Mouse (Mus musculus) naive thymus-derived CD4-positive, alpha-beta T cell, adult 2 months (primary cell): Measurements from ENCODE around the gene Gm12184.
A peak's percentile ranks its signal among the peaks of the same experiment; 100 is the strongest.
"Not testable (repeated sequence)": the region's sequence is repeated elsewhere in the genome, so short reads cannot be mapped to it uniquely, and the experiment has no call there.

Experiments used
- DNase-seq: peaks from one replicate; pipeline ENCODE4 v3.0.0-alpha.2; 2011; ENCODE audit warnings: low read depth

Gene Gm12184

DNA sequence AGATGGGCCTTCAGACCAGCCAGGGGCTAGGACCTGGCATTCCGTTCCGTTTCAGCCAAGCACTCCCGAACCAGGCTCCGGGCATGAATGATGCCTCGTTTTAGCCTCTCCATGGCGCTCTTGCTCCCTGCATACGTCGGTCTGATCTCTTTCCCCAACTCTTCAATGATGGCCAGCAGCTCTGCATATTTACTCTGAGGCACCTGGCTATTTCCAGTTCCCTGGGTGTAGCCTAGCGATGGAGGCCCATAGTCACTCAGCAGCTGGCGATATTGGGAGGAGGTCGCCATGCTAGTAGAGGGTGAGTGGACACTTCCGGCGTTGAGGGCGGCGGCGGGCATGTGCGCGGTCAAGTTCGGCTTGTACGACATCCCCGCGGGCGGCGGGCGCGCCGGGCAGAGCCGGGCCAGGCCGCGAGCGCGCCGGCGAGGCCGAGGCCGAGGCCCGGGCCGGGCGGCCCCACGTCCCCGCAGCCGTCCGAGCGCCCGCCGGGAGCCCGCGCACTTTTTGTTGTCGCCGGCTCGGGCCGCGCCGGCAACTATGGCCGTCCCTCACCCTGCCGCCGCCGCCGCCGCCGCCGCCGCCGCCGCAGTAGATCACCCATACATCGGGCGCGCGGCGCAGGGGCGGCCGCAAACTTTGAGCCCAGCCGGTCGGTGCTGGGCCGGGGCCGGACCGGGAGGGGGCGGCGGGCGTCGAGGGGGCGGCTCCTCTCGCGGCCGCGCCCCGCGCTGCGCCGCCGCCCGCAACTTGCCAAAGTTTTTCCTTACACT lies at the start of gene Gm12184, which contains the start of gene Trim7:
Gm12184 (minus strand) TSS at position 677 of the 773 bp plus-strand sequence.
Trim7 (plus strand) TSS at position 162 of the 773 bp plus-strand sequence.
- not testable (repeated sequence) for DNase-seq

DNA sequence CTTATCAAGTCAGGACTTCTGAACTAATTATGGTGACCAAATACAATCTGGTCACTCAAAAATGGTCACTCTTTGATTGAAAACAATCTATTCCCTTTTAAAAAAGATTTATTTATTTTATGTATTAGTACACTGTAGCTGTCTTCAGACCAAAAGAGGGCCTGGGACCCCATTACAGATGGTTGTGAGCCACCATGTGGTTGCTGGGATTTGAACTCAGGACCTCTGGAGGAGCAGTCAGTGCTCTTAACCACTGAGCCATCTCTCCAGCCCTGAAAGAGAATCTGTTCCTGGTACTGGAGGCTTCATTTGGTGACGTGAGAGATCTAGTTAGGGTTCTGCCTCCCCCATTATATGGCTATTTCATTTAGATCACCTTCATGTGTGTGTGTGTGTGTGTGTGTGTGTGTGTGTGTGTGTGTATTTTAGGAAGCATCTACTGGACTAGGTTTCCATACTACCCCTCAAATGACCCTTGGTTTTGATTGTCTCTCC lies 48.9 kb upstream of the Gm12184 start:
- not testable (repeated sequence) for DNase-seq

DNA sequence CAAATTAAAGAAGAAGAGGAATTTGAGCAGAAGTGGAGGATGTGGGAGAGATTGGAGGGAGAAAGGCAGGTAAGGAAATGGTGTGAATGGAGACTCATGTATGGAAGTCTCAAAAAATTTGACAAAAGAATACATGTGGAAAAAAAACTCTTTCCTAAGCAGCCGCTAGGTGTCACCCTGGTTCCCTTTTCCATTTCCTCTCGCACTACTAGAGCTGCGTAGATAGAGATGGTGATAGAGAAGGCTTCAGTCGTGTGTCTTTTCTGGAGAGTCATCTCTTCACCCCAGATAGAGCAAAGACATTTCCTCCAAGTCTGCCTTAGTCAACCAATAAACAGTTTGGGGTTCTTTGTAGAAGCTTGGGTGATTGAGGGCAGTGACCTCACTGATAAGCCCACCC lies 48.0 kb upstream of the Gm12184 start:
- DNase-seq, result peak; percentile 89

DNA sequence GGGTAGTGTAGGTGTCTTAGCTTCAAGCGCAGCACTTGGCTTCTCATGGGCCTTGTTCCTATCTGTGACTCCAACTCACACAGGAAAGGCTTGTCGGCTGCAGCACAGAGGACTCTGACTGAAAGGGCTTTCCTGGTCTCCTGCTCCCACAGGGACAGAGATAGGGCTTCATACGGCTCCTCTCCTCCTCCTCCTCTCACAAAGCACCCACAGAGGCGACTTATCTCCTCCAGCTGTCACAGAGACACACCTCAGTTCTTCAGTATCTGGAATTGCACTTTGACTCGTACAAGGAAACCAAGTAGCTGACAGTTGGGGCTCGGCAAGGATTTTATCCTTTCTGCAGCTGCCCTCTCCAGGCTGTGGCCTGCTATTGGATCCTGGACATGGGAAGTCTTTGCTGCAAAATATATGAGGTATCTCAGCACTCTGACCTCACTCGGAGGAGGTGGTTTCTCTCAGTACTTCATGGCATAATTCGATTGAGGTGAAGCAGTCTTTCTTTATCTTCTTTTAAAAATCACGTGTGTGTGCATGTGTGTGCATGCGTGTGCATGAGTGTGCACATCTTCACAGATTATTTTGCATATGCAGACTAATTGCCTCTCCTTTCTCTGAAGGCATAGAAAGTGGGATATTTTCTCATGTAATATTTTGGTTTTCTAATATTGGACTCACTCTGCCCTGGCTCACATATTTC lies 47.3 kb upstream of the Gm12184 start:
- DNase-seq, result no peak

DNA sequence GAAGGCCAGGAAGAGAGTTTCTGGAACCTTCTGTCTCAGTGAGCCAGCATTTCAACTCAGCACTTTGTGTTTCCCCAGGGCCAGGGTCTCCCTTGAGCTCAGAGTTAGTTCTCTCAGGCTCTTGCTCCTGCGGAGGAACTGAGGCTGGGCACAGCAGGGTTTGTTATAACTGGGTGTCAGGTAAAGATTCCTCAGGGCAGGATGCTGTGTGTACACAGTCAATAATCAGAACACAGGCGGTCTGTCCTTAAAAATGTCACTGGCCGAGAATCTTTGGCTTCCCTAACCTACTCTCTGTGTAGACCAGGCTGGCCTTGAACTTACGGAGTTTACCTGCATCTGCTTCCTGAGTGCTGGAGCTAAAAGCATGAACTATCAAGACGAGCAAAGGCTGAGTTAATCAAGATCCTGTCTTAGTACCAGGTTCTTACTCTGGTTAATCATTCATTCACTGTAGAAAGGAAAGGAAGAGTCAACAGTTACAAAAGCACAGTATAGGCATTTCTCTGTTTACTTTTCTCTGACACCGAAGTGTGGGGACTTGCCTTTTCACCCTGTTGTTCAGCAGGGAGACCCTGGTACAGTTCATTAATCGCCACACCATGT lies 46.3 kb upstream of the Gm12184 start:
- DNase-seq, result peak; percentile 48

DNA sequence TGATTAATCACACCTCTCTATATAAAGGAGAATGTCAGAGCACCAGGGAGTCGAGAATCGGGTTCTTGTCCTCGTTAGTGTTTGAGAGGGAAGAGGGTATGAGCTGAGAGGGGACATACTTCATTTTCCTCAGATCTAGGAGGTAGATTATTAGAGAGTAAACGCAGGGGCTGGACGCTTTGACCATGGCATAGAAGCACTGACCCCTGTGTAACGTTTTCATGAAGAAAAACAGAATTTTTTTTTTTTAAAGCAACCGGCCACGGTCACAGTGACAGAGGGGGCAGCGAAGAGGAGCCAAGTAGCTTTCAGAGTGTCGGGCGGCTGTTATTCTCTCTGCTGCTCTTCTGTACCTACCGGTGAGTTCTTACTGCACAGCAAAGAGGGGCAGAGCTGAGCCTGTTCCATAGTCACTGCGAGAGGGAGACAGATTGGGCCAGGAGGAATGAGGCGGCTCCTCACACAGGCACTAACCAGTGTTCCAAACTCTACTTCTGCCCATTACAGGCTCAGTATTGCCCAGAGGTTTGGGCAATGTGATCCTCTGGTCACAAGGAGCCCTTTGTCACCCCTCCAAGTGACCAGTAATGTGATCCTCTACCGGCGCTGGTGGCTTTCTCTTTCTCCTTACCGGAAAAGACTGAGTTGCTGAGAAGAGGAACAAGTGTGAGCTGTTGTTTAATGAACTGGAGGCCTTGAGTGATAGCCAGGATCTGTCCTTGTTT lies 45.5 kb upstream of the Gm12184 start:
- DNase-seq, result peak; percentile 68

DNA sequence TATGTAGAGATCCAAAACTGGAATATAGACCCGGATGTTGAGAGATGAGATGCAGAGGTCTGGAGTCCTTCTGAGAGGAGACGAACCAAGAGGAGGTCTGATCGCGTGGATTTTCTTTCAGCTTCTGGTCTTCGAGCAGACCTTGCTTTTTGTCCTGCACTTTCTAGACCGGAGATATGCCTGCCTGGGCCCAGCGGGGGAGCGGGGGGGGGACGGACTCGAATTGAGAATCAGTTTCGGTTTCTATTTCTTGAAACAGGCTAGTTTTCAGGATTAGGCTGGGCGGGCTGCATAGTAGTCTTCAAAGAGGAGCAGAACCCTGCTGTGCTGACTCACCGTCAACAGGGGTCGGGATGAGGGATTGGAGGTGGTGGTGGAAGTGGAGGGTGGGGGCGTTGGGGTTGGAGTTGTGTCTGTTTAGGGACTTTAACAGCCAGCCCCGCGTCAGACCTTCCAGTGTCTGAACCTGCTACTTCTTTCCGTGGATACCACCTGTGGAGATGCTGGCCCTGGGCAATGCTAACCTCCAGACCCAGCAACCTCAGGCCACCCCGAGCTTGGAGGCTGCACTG lies 44.8 kb upstream of the Gm12184 start, which contains the start of gene Irgm1:
Irgm1 (minus strand) TSS at position 483 of the 572 bp plus-strand sequence.
- DNase-seq, result peak; percentile 90

DNA sequence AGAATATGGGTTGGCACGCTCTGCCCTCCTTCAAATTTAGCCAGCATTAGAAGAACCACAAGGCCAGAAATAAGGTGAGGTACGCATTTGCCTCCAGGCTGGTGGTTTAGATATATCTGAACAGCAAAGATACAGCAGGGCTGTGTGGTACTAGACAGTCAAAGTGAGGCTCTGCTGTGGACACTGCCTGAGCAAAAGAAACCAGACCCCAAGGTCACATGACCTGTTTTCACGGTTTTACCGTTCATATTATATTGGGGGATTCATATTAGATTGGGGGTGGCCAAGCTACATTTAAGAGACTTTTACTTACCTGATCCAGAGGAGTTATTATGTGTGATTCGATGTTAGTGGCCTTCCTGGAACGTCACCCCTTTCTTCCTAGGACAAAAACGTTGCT lies 44.3 kb upstream of the Gm12184 start:
- no peak for DNase-seq

DNA sequence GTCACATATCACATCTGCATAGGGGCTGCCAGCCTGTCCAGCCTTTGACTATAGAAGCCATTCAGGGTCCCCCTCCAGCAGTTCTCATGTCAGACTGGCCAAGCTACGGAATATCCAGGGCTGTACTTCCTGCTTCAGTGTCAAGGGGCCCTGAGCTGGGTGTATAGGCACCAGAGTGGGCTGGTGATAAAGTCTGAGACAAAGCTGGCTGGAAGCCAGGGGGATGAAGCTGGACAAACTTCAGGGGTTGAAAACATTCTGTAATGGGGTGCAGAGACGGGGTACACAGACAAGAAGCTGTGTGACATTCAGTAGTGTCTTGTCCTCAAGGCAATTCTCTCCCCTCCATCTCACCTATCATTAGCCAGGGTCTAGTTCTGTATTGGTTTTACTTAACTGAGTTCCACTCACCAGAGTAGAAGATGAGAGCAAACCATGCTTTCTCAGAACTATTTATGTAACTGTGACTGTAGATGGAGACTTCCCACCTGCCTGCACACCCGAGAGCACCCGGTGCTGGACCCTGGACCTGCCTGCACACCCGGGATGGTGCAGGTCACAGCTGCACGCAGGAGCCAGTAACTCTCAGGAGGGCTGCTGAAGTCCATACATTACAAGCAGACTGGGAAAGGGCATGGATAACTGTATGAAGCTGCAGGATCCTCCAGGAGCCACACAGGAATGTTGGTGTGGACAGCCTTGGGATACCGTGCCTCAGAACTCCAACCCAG lies 43.1 kb upstream of the Gm12184 start:
- peak; percentile 44 for DNase-seq

DNA sequence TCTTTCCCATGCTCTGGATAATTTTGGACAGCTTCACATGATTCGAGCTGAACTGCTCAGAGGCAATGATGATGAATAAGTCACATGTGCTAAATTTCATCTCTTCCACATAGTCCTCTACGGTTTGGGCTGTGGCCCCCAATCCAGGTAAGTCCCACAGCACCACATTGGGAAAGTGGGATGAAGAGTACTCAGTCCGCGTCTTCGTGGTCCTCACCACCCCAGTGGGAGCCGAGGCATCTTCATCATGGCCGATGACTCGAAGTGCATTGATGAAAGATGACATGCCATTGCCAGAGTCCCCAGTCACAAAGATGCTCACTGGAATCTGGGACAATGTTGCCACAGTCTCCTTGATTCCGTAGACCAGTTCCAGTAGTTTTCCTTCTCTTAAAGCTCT lies 40.0 kb upstream of the Gm12184 start:
- no peak for DNase-seq

DNA sequence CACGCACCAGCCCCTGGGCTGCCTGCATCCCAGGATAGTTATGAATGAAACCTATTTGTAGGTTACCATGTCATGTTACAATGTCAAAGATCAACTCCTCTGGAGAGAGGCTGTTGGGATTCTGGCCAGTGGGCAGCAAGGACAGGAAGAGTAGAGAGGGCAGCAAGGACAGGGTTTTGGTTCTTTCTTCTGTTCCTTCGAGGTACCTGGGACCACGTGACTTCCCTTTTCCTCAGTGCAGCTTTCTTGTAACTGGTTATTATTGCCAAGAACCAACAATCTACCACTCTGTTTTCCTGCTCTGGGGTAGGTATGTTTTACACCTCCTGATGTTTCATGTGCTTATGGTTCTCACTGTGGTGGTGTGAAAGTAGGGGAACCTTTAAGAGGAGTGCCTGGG lies 37.4 kb upstream of the Gm12184 start:
- no peak for DNase-seq

DNA sequence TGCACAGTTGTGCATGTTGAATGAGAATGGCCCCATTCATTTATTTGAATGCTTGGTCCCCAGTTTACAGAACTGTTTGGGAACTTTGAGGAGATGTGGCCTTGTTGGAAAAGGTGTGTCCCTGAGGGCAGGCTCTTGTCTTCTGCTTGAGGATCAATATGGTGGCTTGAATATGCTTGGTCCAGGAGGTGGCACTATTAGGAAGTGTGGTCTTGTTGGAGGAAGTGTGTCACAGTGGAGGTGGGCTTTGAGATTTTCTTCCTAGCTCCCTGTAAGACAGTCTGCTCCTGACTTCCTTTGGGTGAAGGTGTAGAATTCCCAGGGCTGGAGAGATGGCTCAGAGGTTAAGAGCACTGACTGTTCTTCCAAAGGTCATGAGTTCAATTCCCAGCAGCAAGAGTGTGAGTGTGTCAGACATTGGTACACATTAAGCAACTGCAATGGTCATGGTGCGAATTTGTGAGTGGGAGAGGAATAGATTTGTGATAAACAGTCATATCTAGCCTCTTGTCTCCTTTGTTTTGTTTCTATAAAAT lies 36.4 kb upstream of the Gm12184 start:
- DNase-seq, result no peak

DNA sequence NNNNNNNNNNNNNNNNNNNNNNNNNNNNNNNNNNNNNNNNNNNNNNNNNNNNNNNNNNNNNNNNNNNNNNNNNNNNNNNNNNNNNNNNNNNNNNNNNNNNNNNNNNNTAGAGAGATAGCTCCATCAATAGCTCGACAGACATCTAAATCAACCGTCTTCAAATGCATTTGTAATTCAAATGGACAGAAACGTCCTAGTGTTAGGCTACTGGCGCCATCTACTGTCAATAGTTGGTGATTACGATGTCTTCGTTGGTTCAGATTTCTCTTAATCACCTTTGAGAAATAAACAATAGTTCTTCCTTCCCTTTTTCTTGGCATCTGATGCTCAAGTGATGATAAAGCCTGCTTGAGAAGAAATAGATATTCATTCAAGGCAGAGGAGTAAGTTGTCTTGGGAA lies 32.6 kb upstream of the Gm12184 start:
- peak; percentile 90 for DNase-seq

DNA sequence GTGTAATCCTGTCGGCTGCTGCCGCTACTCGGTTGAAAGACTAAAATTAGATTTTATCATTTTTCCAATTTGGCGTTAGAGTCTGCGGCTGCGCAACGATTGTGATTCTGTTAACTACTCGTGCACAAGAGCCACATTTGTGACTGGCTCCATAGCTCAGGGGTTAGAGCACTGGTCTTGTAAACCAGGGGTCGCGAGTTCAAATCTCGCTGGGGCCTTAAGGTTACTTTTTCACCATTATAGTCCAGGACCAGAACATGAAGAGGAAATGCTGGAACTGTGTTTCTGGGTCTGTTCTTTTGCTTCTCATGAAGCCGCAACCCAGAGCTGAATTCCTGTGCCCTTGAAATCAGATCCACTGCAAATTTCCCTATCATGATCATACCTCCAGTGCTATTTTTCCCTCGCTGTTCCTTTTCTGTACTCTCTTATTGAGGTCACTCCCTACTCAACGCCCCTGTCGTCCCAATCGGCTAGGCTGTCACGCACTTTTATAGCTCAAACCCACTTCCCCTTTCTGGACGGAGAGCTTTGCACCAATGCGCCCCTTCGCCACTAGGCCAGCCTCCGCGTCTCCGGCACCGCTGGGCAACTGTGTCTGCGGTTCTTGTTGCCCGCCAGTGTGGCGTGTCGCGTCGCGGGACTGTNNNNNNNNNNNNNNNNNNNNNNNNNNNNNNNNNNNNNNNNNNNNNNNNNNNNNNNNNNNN lies 27.2 kb upstream of the Gm12184 start:
- DNase-seq, result peak; percentile 94

DNA sequence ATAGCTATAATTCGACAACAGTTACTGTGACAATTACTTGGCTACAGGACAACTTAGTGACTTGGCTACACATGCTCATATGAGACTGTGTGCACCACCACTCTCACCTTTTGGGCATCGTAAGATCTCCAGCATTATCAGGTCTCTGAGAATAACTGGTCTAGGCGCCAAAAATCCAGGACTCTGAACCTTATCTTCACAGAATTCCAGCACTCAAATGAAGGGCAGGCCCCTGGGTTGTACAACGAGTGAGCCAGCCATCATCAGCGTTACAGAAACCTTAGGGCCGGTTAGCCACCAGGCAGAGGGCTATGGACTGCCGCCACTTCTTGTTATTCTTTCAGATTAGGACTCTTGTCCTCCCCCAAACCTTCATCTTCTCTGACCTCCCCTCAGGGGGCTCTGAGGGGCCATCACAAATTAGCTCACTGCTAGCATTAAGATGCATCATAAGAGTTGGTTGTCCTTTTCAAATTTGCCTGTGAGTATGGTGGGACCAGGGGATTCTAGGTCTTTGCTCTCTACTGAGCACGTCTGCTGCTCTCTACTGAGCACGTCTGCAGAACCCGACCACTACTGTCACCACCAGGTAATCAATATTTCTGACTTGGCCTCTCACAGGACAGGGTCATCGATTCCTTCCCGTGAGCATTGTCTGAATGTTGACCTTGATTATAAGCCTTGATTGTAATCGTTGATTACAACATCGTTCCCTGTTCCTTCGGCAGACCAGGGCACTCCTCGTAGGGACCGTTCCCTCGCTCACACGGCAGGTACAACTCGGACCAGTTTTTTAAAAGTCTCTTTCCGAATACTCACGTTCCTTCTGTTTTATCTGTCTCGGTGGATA lies 26.4 kb upstream of the Gm12184 start:
- no peak for DNase-seq

DNA sequence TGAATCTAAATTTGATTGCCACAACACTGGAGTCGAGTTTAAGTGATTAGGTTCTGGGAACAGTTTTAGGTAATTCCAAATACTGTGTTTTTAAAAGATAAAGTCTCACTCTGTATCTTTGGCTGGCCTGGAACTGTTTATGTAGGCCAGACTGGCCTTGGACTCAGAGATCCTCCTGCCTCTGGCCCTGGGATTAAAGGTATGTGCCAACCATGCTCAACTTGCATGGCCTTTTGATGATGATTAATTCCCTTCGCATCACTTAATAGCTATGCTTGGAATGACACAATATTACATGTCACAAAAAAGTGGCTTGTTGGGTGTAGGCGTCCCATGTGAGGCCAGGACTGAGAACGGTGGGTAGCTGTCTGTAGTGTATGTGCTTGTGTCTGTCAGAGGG lies 25.7 kb upstream of the Gm12184 start:
- no peak for DNase-seq

DNA sequence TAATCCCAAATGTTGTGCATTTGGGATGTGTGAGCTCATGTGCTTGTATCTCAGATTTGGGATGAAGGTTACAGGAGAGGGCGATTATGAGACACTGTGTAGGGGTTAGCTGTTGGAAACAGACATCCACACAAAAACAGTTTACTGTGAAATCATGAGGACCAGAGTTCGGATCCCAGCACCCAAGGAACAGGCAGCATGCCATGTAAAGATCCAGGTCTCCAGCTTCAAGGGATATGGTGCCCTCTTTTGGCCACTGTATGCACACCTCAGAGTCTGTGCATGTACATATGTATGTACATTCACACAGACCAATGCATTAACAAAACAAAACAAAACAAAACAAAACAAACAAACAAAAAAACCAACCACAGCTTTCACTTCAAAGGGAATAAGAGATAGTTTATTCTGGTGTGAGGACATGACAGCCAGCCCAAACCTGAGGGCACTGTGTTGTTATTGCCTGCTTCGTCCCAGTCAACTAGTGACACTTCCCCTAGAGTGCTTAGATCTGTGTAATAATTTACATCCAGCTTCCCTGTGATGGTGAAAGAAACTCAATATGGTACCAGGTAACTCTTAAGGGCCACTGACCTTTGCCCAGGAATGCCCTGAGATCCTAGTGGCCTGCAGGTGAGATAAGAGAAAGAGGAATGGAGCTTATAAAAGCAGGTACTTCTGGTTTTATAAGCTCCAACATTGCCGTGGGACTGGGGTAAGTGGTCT lies 25.0 kb upstream of the Gm12184 start:
- DNase-seq, result peak; percentile 38

DNA sequence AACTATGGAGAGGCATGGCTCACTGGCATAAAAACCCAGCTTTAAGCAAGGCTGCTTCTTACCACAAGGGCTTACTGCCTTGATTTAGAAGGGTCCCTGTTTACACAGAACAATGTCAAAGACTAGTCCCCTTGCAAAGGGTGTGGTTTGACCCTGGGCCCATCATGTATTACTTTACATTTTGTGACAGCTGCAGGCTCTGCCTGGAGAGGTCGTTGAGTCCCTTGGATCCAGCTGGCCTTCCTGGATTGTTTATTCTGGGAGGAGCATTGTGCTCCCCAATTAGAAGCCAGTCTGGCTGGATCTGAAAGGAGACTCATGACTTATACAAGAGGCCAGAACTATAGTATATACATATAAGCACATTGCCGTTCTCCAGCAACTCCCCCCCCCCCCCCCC lies 23.8 kb upstream of the Gm12184 start:
- no peak for DNase-seq
